Mouse (Mus musculus) liver, embryonic 14.5 days (tissue): Measurements from ENCODE around the gene Tmem63c.

Experiments
- CTCF ChIP-seq: IDR thresholded peaks from 2 replicates; pipeline ENCODE4 v1.5.1; 2016; ENCODE audit warnings: antibody characterized with exemption, low read depth, control low read depth
- EP300 ChIP-seq: IDR thresholded peaks from 2 replicates; pipeline ENCODE4 v1.6.1; 2016; ENCODE audit warnings: antibody characterized with exemption, low read depth

- no peak for TF ChIP-seq CTCF
- no peak for TF ChIP-seq EP300
Measured at GRCm38 (mm10) chr12:87093671-87094070, 72.5 kb downstream of the Tmem63c start.
